Mouse (Mus musculus) megakaryocyte-erythroid progenitor cell, adult 5 weeks (primary cell): ENCODE data around the gene C1rb. TPM values are rescaled to one million over a fixed set of nuclear protein-coding genes. Genes with fewer than 3 reads are reported as not detected.

Source experiments
- polyA plus RNA-seq: library from polyadenylated mRNA; stranded (reverse); fragments of >175 nt; gene quantifications from 2 replicates; pipeline ENCODE4 v1.2.3, GENCODE M21; 2012

The C1rb gene
- polyA plus RNA-seq, result not detected in 2 replicates

GRCm38 (mm10) chr6:124570026-124570425 lies at the start of gene C1rb:
Gene C1rb (plus strand): TSS chr6:124570294.

DNA sequence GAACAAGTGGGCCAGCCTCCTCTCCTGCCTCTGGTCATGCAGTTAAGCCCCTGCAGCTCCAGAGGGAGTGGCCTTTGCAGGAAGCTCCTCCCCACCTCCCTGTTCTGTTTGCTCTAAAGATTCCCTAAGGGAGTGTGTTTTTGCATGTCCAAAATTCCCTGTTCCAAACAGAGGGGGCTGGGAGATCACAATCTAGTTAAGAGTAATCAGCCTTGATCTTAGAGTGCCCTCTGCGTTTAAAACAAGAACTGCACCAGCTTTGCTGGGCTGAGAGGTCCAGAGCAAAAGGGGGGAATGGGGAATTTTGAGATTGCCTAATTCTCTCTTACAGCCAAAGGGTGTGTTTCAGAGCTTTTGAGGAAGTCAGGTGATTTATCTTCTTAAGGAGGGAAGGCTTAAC lies 27.8 kb upstream of the C1rb start, which contains the start of gene C1s1:
Gene C1s1 (minus strand): TSS at position 76 of the 400 bp plus-strand sequence.

Other genes with a start within 250 kb of the C1rb start
- gene Pex5, start 155.2 kb upstream of the C1rb start, polyA plus RNA-seq, result 25.8 and 31.5 TPM in 2 replicates
- gene Clstn3, start 105.5 kb upstream of the C1rb start, polyA plus RNA-seq, result 28.8 and 42.2 TPM in 2 replicates
- 1.5 and 1.9 TPM in 2 replicates for gene C1rl, start 77.2 kb upstream of the C1rb start, polyA plus RNA-seq
- gene C1ra, start 57.9 kb upstream of the C1rb start, polyA plus RNA-seq, result 2.0 and 2.1 TPM in 2 replicates
- gene C1s1, start 27.9 kb upstream of the C1rb start, polyA plus RNA-seq, result not detected in 2 replicates
- gene C1s2, start 65.8 kb downstream of the C1rb start, polyA plus RNA-seq, result not detected in 2 replicates
- 47.7 and 53.9 TPM in 2 replicates for gene Lpcat3, start 92.7 kb downstream of the C1rb start, polyA plus RNA-seq
- 294 and 299 TPM in 2 replicates for gene Emg1, start 141.9 kb downstream of the C1rb start, polyA plus RNA-seq
- 308 and 359 TPM in 2 replicates for gene Phb2, start 142.0 kb downstream of the C1rb start, polyA plus RNA-seq
- 65.9 and 80.8 TPM in 2 replicates for gene Ptpn6, start 168.4 kb downstream of the C1rb start, polyA plus RNA-seq
- gene Grcc10, start 171.1 kb downstream of the C1rb start, polyA plus RNA-seq, result 50.4 and 53.2 TPM in 2 replicates
- gene Gm45234, start 185.7 kb downstream of the C1rb start, polyA plus RNA-seq, result not detected in 2 replicates
- gene Atn1, start 186.2 kb downstream of the C1rb start, polyA plus RNA-seq, result 111 and 137 TPM in 2 replicates
- gene Eno2, start 199.4 kb downstream of the C1rb start, polyA plus RNA-seq, result 0.37 and 0.90 TPM in 2 replicates
- 0.37 and 0.47 TPM in 2 replicates for gene Lrrc23, start 209.4 kb downstream of the C1rb start, polyA plus RNA-seq
- gene Spsb2, start 238.4 kb downstream of the C1rb start, polyA plus RNA-seq, result 10.0 and 16.9 TPM in 2 replicates
- gene Tpi1, start 244.0 kb downstream of the C1rb start, polyA plus RNA-seq, result 195 and 233 TPM in 2 replicates